Mouse (Mus musculus) 3T3-L1 (cell line): ENCODE results near the gene Fbxw7.
A peak's percentile ranks its signal among the peaks of the same experiment; 100 is the strongest.

Experiments used
- DNase-seq: peaks from one replicate; pipeline ENCODE4 v3.0.0-alpha.2; 2015; ENCODE audit warnings: low read depth, low spot score

The Fbxw7 gene

DNA sequence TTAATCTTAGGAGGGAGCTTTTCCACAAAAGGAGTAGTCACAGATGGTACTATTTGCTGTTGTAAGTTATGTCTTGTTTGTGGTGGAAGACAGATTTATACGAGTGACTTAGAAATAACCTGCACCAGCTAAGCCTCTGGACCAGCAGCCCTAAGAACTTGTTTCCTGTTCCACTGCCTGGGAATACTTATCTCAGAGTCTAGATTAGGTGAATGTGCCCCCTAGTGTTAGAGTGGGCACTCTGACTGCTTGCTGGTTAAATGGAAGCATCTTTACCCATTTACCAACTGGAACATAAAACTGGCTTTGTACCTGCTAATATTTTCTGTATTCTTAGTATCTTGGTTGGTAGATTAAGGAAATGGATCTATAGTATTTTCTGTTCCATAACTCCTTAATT is 74.6 kb downstream of the Fbxw7 start:
- DNase-seq = peak; percentile 61

DNA sequence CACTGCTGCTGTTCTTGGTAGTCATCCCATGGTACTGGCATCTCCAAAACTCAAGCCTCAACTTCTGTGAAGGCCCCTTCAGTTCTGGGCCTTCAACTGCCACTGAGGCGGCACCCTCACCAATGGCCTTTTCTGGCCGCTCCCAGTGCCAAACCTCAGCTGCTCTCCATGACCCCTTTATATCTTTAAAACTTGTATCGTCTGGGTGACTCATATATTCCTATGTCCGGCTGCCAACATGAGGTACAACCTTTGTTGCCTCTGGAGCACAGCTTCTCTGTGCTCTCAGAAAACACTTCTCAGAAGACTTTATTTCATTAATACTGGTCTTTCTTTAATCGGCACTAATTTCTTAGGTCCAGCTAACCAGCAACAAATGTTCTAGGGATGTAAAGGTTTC is 75.9 kb downstream of the Fbxw7 start:
- peak; percentile 89 for DNase-seq

DNA sequence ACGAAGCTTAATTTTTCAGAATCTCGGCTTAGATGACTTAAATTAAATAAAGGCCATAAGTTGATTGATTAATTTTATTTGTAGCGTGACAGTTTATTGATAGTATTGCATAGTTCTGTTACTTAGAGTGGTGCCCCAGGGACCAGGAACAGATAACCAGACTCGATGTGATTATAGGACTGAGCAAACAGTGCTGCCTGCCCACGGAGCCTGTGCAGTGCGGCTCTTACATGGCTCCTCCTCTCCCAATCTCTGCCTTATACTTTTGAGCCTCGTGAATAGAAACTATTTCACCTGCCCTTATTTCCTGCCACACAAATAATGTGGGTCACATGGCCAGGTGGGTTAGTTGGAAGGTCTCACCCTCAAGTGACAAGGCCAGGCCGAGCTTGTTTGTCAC is 82.9 kb downstream of the Fbxw7 start:
- DNase-seq = no peak

DNA sequence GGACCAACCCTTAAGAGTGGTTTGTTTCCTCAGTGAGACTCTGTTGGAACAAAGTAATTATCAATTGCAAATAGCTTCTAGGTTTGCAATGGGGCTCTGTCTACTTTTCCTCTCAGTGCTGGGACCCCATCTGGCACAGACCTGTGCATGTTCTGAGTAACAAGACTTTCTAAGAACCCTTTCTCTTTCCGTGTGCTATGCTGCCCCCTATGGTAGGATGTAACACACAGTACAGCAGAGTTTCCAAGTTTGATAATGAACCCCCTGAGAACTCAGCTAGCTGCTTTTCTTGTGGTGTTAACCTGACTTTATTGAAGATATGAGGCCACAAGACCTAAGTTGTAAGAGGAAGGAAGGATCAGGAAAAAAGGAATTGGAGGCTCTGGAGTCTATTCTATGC is 91.5 kb downstream of the Fbxw7 start:
- peak; percentile 68 for DNase-seq

DNA sequence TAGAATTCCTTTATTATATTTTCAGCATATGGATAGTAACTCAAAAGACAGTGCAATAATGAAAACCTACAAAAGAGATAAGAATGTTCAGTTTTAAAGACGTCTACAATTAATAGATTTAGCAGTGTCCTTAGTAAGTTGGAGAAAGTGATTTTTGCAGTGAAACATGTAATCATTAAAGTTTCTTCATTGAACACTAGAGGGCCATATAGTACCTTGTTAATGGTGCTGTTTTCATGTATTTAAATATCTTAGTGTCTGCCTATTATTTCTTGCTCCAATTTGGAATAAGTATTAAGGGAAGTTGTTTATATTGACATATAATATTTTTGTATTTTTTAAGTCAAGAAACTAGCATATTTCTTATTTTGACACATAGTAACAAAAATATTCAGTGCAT is 99.2 kb downstream of the Fbxw7 start:
- DNase-seq = peak; percentile 35

DNA sequence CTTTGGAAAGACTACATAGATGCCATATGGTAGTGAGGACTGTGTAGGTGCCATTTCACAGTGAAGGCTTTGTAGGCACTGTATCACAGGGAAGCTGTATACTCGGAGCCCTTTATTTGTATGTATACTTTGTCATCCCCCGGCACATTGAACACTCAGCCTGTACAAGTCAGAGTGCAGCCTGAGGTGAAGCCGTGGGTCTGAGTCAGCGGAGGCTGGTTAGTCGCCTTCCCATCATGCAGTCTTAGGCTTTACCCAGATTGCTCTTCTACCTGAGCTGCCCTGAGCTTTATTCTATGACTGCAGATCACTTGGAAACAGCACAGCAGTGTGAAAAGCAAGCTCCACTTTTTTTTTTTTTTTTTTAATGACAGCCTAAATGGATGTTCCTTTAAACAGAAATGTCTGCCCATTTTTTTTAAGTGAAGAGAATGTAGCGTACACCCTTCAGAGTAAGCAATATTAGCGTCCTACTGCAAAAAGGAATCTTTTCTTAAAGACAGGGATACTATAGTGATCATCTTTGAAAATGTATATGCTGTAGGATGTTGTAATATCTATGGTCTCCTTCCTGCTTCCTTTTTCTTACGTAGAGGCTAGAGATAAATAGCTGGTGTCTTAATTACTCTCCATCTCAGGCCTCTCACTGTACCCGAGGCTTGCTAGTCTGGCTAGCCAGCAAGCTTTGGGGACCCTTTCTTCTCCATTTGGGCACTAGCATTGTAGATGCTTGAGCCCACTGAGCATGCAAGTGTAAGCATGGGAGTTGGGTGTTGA is 103.0 kb downstream of the Fbxw7 start:
- DNase-seq = peak; percentile 47

DNA sequence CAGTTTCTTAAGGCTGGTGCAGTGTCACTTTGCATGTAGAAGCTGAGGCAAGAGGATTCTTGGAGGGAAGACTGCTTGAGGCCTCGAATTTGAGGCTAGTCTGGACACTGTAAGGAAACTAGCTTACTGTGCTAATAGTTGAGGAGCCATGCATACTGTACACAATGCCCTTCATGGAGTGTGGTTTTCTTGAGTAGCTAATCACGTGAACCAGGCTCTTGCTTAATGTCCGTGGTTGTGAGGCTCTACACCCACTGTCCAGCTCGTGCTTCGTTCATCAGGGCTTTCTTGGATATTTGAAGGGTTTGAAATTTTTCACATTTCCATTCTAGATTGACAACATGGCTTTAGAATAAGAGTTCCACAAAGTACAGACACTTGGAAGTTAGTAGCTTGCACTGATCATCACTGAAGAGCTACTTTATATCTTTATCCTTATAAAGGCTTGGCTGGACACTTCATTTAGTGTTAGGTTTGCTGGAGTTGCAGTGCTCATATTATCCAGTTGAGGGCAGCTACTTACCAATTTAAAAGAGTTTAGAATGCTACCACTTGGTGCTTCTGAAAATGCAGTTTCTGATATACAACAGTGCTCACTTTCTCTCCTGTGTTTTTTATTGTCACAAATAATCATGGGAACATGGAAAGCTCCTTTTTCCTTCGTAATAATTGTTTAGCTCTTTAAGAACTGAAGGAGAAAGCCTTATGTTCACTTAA is 106.8 kb downstream of the Fbxw7 start:
- DNase-seq = peak; percentile 80

DNA sequence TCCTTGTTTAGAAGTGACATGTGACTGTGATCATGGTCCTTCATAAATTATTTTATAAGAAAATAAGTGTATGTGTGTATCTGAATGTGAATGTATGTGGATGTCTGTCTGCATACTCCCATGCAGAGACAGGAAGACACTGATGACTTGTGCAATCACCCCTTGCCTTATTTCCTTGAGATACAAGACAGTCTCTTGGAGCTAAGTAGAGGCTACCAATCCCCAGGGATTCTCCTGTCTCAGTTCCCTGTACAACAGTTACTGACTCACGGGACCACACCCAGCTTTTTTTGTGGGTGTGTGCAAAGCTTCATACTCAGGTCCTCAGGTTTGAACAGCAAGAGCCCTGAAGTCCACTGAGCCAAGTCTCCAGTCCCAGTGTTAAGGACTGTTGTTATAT is 108.2 kb downstream of the Fbxw7 start:
- DNase-seq = peak; percentile 61

DNA sequence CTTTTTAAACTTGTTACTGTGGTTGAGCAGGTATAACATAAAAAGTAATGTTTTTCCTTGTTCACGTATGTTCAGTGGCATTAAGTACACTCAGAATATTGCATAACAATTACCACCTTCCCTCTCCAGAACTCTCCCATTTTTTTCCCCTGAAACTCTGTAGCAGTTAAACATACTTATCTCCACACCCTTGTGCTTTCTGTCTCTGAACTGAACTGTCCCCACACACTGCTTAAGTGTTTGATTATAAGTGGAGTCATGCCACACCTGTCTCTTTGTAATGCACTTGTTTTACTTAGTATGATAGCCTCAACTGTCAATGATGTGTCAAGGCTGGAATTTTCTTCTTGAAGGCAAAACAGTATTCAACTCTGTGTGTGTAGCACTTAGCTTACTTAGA is 108.6 kb downstream of the Fbxw7 start:
- DNase-seq = no peak

DNA sequence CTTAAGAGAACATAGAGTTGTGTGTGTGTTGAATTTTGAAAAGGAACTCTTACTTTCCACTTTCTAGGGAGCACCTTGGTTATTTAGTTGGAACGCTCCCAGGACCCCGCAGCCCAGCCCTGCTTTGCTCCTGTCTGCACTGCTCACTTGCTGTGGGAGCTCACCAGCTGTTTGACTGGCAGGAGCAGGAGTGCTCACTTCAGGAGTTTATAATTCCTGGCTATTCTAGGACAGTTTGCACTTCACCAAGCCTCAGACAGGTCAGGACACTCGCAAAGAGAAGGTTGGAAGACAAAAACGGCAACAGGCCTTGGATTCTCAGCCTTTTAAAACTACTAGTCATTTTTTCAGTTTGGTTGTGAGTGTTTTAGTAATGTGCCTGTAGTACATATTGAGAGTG is 110.2 kb downstream of the Fbxw7 start:
- no peak for DNase-seq

DNA sequence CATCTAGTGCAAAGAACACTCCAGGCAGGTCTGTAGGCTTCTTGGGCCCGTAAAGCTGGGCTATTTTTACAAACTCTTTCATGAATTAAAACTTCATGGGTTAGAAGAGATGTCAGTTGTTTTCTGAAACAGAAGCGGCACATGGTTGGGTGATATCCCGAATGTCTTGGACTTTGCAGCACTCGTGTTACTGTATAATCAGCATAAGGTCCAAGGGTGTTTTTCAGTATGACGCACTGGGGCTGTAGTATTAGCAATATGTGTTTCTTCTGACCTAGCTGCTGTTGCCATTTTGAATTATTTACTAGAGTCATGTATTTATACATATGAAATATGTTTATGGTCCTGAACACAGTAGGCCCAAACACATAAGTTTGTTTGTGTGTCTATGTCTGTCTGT is 111.1 kb downstream of the Fbxw7 start:
- no peak for DNase-seq

DNA sequence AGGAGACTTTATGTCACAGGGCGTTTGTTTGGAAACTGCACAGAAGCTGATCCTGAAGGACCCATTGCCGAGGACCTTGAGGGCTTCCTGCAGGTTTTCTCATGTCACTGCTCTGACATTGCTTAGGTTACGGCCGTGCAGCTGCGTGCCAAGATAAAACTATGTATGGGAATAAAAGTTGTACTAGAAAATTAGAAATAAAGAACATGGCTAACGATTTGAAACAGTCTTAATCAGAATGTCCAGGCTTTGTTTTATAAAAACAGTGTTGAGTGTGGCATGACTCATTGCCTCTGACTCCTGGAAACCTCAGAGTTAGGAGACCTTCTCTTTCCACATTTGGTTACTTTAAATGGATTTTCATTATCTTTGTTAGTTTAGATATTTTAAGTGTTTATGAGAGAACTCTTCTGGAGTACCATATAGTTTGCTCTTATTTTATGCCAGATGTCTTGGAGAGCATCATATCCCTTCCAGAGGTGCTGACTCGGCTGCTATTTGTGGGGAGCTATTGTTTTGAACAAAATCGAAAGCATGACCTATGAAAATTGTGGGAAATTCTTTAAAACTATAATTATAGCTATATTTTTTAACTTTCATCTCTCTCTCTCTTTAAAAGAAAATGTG is 112.2 kb downstream of the Fbxw7 start:
- DNase-seq = peak; percentile 33

DNA sequence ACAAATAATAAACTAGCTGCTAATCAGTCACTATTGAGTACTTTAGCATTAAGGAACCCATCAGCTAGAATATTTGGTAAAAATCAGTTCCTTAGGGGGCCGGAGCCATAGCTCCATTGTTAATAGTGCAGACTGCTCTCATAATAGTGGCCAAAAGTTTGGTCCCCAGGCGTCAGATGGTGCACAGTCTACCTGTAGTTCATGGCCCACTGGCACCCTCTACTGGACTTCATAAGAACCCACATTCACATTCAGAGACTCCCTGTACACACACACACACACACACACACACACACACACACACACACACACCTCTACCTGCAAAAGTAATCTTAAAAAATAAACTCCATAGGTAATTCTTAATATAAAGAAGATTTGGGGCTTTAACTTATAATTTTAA is 112.8 kb downstream of the Fbxw7 start:
- DNase-seq = no peak

DNA sequence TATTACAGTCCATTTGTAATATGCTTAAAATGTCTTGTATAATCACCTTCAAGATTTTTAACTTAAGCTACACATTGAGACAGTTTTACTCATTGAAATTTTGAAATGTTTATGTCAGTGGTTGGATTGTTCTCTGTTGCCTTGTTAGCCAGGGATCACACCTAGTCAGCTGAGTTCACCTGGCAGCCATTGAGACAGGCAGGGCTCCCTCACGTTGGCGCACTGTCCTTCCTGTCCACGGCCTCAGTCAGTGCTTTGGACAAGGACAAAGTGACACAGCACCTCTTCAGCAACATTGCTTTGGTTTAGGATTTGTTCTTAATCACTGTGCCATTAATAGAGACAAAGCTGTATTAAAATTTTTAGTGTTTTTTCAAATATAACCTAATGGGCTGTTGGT is 114.1 kb downstream of the Fbxw7 start:
- DNase-seq = no peak

DNA sequence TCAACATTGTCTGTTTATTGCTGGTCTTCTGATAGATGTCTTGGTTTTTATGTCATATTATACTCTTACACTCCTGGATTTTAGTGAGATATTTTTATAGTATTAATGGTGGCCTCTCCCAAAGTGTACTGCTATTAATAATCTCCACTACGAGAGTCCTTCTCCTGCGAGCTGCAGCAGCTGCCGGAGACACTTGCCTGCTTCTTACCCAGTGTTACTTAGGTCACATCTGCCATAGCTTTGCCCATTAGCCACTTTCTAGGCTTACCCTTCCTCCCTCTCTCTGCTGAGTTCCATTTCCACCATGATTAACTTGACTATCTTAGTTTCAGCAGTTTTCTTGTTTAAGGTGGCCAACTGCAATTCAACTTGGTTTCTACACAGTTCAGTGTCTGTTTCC is 115.6 kb downstream of the Fbxw7 start:
- DNase-seq = no peak

DNA sequence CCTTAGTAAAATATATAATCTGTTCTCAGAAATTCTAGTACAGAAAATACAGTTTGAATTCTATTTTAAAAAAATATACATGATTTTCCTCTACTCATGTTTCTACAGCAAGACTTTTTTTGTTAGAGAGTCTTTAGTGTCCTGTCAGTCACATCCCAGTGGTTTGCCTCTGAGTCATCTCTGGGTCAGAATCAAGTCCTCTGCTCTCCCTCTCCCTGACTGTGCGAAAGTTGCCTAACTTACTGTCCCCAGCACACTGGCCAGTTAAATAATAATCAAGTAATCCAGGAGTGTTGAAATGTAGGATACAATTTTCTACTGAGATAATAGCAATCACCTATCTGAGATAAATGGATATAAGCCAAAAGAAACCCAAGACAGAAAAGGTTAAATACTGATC is 120.7 kb downstream of the Fbxw7 start:
- peak; percentile 84 for DNase-seq

DNA sequence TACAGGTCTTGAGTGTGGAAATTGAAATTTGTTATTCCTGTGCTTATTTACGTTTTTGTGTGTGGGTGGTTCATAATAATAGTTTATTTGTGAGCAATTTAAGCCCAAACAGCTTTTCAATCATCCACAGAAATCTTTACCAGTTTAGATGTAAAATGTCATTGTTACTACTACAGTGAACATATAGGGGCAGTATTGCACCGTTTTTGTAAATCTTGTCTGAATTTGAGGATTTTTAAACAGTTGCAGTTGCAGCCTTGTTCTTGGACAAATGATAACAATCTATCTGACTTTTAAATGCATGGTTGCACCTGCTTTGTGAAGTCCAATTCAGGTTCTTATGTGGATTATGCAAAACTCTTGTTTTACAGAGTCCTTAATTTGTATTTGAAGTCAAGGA is 121.2 kb downstream of the Fbxw7 start:
- peak; percentile 68 for DNase-seq

DNA sequence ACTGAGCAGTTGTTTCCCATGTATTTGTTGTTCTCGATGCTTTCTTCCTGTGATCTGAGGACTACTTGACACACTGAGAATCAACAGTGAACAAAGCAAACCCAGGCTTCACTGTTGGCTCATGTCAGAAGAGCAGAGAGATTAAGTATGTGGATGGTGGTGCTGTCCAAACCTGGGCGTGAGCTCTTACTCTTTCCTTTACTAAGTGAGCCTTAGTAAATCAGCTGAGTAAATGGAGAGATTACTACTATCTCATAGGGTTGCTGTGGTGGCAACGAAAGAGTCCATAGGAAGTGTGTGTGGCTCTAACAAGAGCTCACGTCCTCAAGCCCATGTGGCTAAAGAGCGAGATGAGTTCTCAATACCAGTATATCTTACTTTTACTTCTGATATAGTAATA is 121.9 kb downstream of the Fbxw7 start:
- no peak for DNase-seq

DNA sequence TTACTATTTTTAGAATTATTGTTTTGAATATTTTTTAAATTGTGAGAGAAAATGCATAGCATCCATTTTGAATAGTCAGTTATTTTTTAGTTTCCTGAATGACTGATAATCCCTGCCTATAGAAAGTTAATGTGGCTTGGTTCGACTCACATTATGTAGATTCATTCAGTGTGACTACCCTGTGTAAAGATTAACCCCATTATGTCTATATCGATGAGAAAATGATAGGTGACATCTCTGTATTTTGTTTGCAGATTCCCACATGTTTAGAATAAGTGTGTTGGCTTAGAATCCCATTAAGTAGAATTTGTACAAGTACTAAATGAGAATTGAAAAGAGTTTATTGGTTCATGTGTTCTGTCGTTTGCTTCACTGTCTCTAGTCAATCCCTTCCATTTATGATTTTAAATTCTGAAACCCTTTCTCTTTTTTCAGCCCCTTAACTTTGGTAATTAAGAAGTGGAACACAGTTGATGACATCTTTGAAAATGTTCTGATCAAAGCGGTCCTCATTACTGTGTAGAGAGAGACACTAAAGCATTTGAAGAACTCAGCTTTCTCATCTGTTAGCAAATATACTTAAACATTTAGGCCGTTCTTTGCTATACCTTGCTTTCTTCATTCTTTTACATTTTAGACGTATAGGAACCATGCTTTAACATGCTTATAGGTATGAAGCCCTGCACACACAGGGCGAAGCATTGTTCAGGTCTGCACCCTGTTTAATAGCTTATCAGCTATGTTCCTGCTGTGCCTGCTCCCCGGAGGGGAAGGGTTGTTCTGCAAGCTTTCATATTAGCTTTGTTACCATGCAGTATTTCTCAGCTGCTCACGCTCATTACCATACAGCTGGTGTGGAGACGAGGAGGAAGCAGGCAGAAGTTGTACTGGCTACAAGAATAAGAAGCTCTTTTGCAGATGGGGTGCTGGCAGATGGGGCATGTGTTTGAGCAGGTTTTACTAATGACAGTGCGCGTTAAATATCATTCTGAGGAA is 122.6 kb downstream of the Fbxw7 start:
- DNase-seq = no peak

DNA sequence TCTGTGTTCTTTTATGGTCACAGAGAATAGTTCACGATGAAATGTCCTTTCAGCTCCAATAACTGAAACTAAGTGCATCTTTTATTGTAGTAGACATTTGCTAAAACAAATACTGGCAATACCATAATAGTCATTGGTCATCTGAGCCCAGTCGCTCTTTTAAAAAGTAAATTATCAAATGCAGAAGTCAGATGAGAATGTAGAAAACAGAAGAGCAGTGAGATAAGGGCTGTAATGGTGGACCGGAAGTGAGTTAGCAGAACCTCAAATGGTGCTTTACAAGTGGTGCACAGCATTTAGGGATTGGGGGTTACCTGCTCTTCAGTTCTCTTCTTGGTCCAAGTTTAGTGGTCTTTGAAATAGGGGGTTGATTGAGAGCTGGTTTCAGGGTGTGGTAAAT is 129.9 kb downstream of the Fbxw7 start:
- no peak for DNase-seq

DNA sequence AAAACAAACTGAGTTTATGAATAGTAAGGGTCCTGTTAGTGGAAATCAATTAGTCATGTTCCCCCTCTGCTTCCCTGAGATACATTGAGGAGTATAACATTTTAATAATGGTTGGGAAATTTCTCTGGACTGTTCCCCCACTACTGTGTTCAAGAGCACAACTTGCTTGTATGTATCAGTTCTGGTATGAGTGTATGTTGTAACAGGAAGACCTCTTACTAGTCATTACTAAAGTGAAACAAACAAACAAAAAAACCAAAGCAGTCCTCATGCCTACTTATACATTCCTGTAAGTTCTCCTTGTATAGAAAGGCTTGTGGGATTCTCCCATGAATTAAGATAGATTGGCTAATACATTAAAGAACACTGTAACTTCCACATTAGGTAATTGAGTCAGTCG is 131.3 kb downstream of the Fbxw7 start:
- no peak for DNase-seq

DNA sequence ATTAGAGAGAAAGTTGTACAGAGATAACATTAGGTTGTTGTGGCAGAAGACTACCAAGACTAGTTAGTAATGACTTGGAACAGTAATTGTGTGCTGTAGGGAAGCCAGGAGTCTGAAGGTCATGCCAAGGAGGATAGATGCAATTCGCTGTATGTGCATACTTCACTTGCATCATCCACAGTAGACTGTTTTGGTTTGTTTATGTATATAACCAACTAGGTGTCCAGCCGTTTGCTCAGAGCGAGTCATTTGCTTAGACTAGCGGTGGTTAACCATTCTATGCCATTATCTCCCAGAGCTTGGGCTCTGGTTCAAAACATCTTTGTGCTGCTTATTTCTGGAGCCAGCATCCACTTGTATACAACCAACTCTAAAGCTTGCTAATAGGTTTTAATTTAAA is 134.3 kb downstream of the Fbxw7 start:
- peak; percentile 81 for DNase-seq
